Mouse (Mus musculus): ENCODE results near the gene Atcay. TPM values are rescaled to one million over a fixed set of nuclear protein-coding genes. Genes with fewer than 3 reads are reported as not detected.

The Atcay gene
- total and polyA plus RNA-seq, 2 experiments from 2014 or later, result 91.4 to 200 TPM

GRCm38 (mm10) chr10:81216260-81216659 lies 14.4 kb downstream of the Atcay start:
- Histone ChIP-seq H3K27ac (ENCODE audit: low read depth, low read length) (no peak overlapping the region), H3K4me3 (ENCODE audit: low read depth, low read length) (no peak overlapping the region), H3K9me3 (ENCODE audit: low read length) (no peaks in the 10 kb centered on the region), H3K4me2 (ENCODE audit: low read depth, low read length, poor library complexity, severe bottlenecking) (no peak overlapping the region), H3K4me1 (ENCODE audit: insufficient read depth, low read length) (no peaks in the 10 kb centered on the region), H3K9ac (replicated peaks; ENCODE audit: low read length, poor library complexity, severe bottlenecking) (no peak overlapping the region), H3K27me3 (ENCODE audit: insufficient read depth, low read length) (no peaks in the 10 kb centered on the region), H3K36me3 (ENCODE audit: insufficient read depth, low read length) (peaks cover 72% of the 10 kb centered on the region)
- TF ChIP-seq CTCF (IDR thresholded peaks at IDR 0.05), result no peak
- WGBS, result 93% methylated on average over 6 of the region's 6 CpGs
- DNase-seq (ENCODE audit: low spot score) (no peak), ATAC-seq (ENCODE audit: low FRiP score) (no peak)

- 97% methylated on average over 5 of the region's 5 CpGs for WGBS
- no peak overlapping the region for H3K27ac ChIP-seq (ENCODE audit: low read depth, low read length)
- H3K9ac ChIP-seq (replicated peaks; ENCODE audit: low read length, poor library complexity, severe bottlenecking), result no peak overlapping the region
- no peaks in the 10 kb centered on the region for H3K4me1 ChIP-seq (ENCODE audit: insufficient read depth, low read length)
- no peak overlapping the region for H3K4me3 ChIP-seq (ENCODE audit: low read depth, low read length)
- ATAC-seq (ENCODE audit: low FRiP score) (no peak), DNase-seq (ENCODE audit: low spot score) (no peak)
- TF ChIP-seq CTCF (IDR thresholded peaks at IDR 0.05), result peak; percentile 59
- H3K9me3 ChIP-seq (ENCODE audit: low read length), result no peaks in the 10 kb centered on the region
- H3K27me3 ChIP-seq (ENCODE audit: insufficient read depth, low read length), result no peaks in the 10 kb centered on the region
- H3K4me2 ChIP-seq (ENCODE audit: low read depth, low read length, poor library complexity, severe bottlenecking), result no peak overlapping the region
- peaks cover 73% of the 10 kb centered on the region for H3K36me3 ChIP-seq (ENCODE audit: insufficient read depth, low read length)
Measured at GRCm38 (mm10) chr10:81210154-81210553, 20.5 kb downstream of the Atcay start.

- DNase-seq (ENCODE audit: low spot score) (no peak), ATAC-seq (ENCODE audit: low FRiP score) (no peak)
- H3K27ac ChIP-seq (ENCODE audit: low read depth, low read length), result peak overlapping the region; percentile 51; the same call in 1 of the 2 replicates
- no peak overlapping the region for H3K9ac ChIP-seq (replicated peaks; ENCODE audit: low read length, poor library complexity, severe bottlenecking)
- H3K36me3 ChIP-seq (ENCODE audit: insufficient read depth, low read length), result peaks cover 31% of the 10 kb centered on the region
- H3K4me2 ChIP-seq (ENCODE audit: low read depth, low read length, poor library complexity, severe bottlenecking), result no peak overlapping the region
- H3K4me1 ChIP-seq (ENCODE audit: insufficient read depth, low read length), result no peaks in the 10 kb centered on the region
- 72% methylated on average over 4 of the region's 4 CpGs for WGBS
- H3K4me3 ChIP-seq (ENCODE audit: low read depth, low read length), result no peak overlapping the region
- TF ChIP-seq CTCF (IDR thresholded peaks at IDR 0.05), result no peak
- H3K9me3 ChIP-seq (ENCODE audit: low read length), result no peaks in the 10 kb centered on the region
- no peaks in the 10 kb centered on the region for H3K27me3 ChIP-seq (ENCODE audit: insufficient read depth, low read length)
Measured at GRCm38 (mm10) chr10:81204137-81204536, 26.5 kb downstream of the Atcay start.

- no peak overlapping the region for H3K4me3 ChIP-seq (ENCODE audit: low read depth, low read length)
- 0 out of 2 replicates have a peak overlapping the region, but pooled peaks have one; percentile 51 for H3K27ac ChIP-seq (ENCODE audit: low read depth, low read length)
- peaks cover 27% of the 10 kb centered on the region for H3K36me3 ChIP-seq (ENCODE audit: insufficient read depth, low read length)
Measured at GRCm38 (mm10) chr10:81202978-81203720, 27.5 kb downstream of the Atcay start.

GRCm38 (mm10) chr10:81201807-81202758 lies 28.6 kb downstream of the Atcay start, which contains the start of gene Nmrk2:
TSS of gene Nmrk2 (minus strand) at chr10:81202051.
- Histone ChIP-seq H3K27ac (ENCODE audit: low read depth, low read length) (no peak within 1 kb of the TSS), H3K36me3 (ENCODE audit: insufficient read depth, low read length) (peaks cover 17% of the 10 kb centered on the region), H3K9me3 (ENCODE audit: low read length) (no peaks in the 10 kb centered on the region), H3K4me3 (ENCODE audit: low read depth, low read length) (no peak within 1 kb of the TSS), H3K27me3 (ENCODE audit: insufficient read depth, low read length) (no peaks in the 10 kb centered on the region), H3K9ac (replicated peaks; ENCODE audit: low read length, poor library complexity, severe bottlenecking) (no peak within 1 kb of the TSS), H3K4me2 (ENCODE audit: low read depth, low read length, poor library complexity, severe bottlenecking) (no peak within 1 kb of the TSS), H3K4me1 (ENCODE audit: insufficient read depth, low read length) (no peaks in the 10 kb centered on the region)
- ATAC-seq (ENCODE audit: low FRiP score), result no peak
- no peak for TF ChIP-seq CTCF (IDR thresholded peaks at IDR 0.05)
- WGBS, result 54% methylated on average over 13 of the region's 13 CpGs
- no peak for DNase-seq (ENCODE audit: low spot score)

More at GRCm38 (mm10) chr10:81202978-81203720, 27.5 kb downstream of the Atcay start:
- Histone ChIP-seq H3K9me3 (ENCODE audit: low read length) (no peaks in the 10 kb centered on the region), H3K4me1 (ENCODE audit: insufficient read depth, low read length) (no peaks in the 10 kb centered on the region), H3K4me2 (ENCODE audit: low read depth, low read length, poor library complexity, severe bottlenecking) (no peak overlapping the region), H3K27me3 (ENCODE audit: insufficient read depth, low read length) (no peaks in the 10 kb centered on the region), H3K9ac (replicated peaks; ENCODE audit: low read length, poor library complexity, severe bottlenecking) (no peak overlapping the region)
- peak; percentile 5; the same call in 1 of the 2 replicates for ATAC-seq (ENCODE audit: low FRiP score)
- peak; percentile 15; the same call in 1 of the 2 replicates for TF ChIP-seq CTCF (IDR thresholded peaks at IDR 0.05)
- no peak for DNase-seq (ENCODE audit: low spot score)
- WGBS, result 72% methylated on average over 8 of the region's 8 CpGs
